Mouse (Mus musculus): ENCODE measurements around the gene Prc1. TPM values are rescaled to one million over a fixed set of nuclear protein-coding genes. Genes with fewer than 3 reads are reported as not detected.
A peak's percentile ranks its signal among the peaks of the same experiment; 100 is the strongest.

The Prc1 gene
- polyA plus RNA-seq, 1 experiment from 2014 or later: 263 TPM

DNA sequence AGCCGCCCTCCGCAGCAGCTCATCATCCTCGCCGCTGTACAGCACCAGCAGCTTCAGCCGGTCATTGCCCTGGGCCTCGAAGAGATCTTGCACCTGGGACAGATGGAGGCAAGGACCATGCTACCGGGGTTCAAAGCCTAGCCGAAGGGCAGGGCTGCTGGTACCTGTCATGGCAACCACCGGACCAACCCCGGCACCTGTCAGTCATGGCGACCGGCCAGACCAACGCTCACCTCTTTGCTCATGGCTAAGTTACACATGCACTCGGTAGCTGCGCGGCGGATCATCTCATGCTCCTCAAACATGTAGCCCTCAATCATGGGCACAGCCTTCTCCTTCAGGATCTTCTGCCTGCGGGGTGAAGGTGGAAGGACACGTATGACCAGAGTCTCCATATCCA lies 31.8 kb downstream of the Prc1 start:
- Histone ChIP-seq H3K4me3 (ENCODE audit: low read depth, low read length) (no peak overlapping the region), H3K4me1 (replicated peaks; ENCODE audit: control insufficient read depth, insufficient read depth, low read length) (0 out of 2 replicates have a peak, but pooled peaks cover 5% of the 10 kb centered on the region), H3K27me3 (ENCODE audit: control insufficient read depth, insufficient read depth, low read length) (no peaks in the 10 kb centered on the region), H3K9ac (ENCODE audit: low read length) (no peak overlapping the region), H3K9me3 (ENCODE audit: control insufficient read depth, low read length) (no peaks in the 10 kb centered on the region), H3K36me3 (ENCODE audit: control insufficient read depth, insufficient read depth, low read length) (peaks cover 11% of the 10 kb centered on the region; the same call in 1 of the 2 replicates), H3K27ac (ENCODE audit: low read depth, low read length) (no peak overlapping the region), H3K4me2 (ENCODE audit: low read depth, low read length, severe bottlenecking) (no peak overlapping the region)
- WGBS: 96% methylated on average over 19 of the region's 19 CpGs
- DNase-seq (ENCODE audit: low spot score): no peak
- ATAC-seq (replicated peaks; ENCODE audit: low FRiP score): no peak

DNA sequence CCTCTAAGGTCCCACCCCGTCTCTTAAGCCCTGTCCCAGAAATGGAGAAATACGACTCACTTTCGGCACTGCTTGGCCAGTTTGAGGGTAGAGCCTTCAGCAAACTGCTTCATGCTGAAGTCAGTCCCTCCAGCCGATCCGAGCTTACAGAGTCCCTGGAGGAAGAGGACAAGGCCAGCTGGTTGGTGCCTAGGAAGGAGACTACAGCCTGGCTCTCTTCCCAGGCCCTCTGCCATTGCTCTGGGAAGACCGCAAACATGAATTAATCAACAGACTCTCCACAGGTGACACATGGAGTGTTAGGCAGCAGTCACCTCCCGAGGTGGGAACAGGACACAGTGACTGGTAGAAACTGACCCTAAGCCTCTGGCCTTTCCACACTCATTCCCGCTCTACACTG lies 36.0 kb downstream of the Prc1 start:
- ATAC-seq (replicated peaks; ENCODE audit: low FRiP score): no peak
- Histone ChIP-seq H3K9ac (ENCODE audit: low read length) (no peak overlapping the region), H3K36me3 (ENCODE audit: control insufficient read depth, insufficient read depth, low read length) (peaks cover 34% of the 10 kb centered on the region), H3K4me3 (ENCODE audit: low read depth, low read length) (no peak overlapping the region), H3K4me2 (ENCODE audit: low read depth, low read length, severe bottlenecking) (no peak overlapping the region), H3K9me3 (ENCODE audit: control insufficient read depth, low read length) (peaks cover 2% of the 10 kb centered on the region; the same call in 1 of the 2 replicates), H3K27me3 (ENCODE audit: control insufficient read depth, insufficient read depth, low read length) (no peaks in the 10 kb centered on the region), H3K27ac (ENCODE audit: low read depth, low read length) (no peak overlapping the region), H3K4me1 (replicated peaks; ENCODE audit: control insufficient read depth, insufficient read depth, low read length) (no peaks in the 10 kb centered on the region)
- WGBS: 90% methylated on average over 8 of the region's 8 CpGs
- no peak for DNase-seq (ENCODE audit: low spot score)

- Histone ChIP-seq H3K36me3 (ENCODE audit: control insufficient read depth, insufficient read depth, low read length) (peaks cover 33% of the 10 kb centered on the region), H3K4me3 (ENCODE audit: low read depth, low read length) (no peak overlapping the region), H3K9me3 (ENCODE audit: control insufficient read depth, low read length) (peaks cover 2% of the 10 kb centered on the region; the same call in 1 of the 2 replicates), H3K9ac (ENCODE audit: low read length) (no peak overlapping the region), H3K27me3 (ENCODE audit: control insufficient read depth, insufficient read depth, low read length) (no peaks in the 10 kb centered on the region), H3K4me1 (replicated peaks; ENCODE audit: control insufficient read depth, insufficient read depth, low read length) (no peaks in the 10 kb centered on the region), H3K4me2 (ENCODE audit: low read depth, low read length, severe bottlenecking) (no peak overlapping the region), H3K27ac (ENCODE audit: low read depth, low read length) (no peak overlapping the region)
- WGBS: 96% methylated on average over 19 of the region's 19 CpGs
- ATAC-seq (replicated peaks; ENCODE audit: low FRiP score) (no peak), DNase-seq (ENCODE audit: low spot score) (no peak)
Observed at GRCm38 (mm10) chr7:80331433-80331832, 37.2 kb downstream of the Prc1 start.

DNA sequence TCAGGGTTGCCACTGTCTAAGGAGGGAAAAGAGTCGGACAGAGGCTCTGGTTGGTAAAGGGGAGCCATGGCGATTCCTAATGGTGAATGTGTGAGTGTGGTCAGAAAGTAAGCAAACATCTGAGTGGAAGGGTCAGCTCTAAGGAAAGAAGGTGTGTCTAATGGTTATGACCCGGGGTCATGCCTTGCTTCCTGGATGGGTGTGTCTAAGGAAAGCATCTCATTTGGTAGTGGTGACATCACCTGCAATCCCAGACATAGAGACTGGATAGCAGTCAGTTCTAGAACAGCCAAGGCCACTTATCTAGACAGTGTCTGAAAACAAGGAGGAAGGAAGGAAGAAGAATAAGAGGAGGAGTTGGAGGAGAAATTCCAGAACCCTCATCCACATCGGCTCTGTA lies 40.6 kb downstream of the Prc1 start:
- Histone ChIP-seq H3K4me2 (ENCODE audit: low read depth, low read length, severe bottlenecking) (no peak overlapping the region), H3K27me3 (ENCODE audit: control insufficient read depth, insufficient read depth, low read length) (no peaks in the 10 kb centered on the region), H3K4me1 (replicated peaks; ENCODE audit: control insufficient read depth, insufficient read depth, low read length) (peaks cover 8% of the 10 kb centered on the region), H3K27ac (ENCODE audit: low read depth, low read length) (no peak overlapping the region), H3K4me3 (ENCODE audit: low read depth, low read length) (no peak overlapping the region), H3K9me3 (ENCODE audit: control insufficient read depth, low read length) (peaks cover 2% of the 10 kb centered on the region; the same call in 1 of the 2 replicates), H3K9ac (ENCODE audit: low read length) (no peak overlapping the region), H3K36me3 (ENCODE audit: control insufficient read depth, insufficient read depth, low read length) (peaks cover 28% of the 10 kb centered on the region)
- no peak for DNase-seq (ENCODE audit: low spot score)
- 92% methylated on average over 4 of the region's 4 CpGs for WGBS
- ATAC-seq (replicated peaks; ENCODE audit: low FRiP score): no peak

GRCm38 (mm10) chr7:80336932-80337331 lies 42.7 kb downstream of the Prc1 start:
- Histone ChIP-seq H3K9ac (ENCODE audit: low read length) (no peak overlapping the region), H3K4me3 (ENCODE audit: low read depth, low read length) (no peak overlapping the region), H3K36me3 (ENCODE audit: control insufficient read depth, insufficient read depth, low read length) (peaks cover 24% of the 10 kb centered on the region), H3K27me3 (ENCODE audit: control insufficient read depth, insufficient read depth, low read length) (no peaks in the 10 kb centered on the region), H3K27ac (ENCODE audit: low read depth, low read length) (no peak overlapping the region), H3K4me2 (ENCODE audit: low read depth, low read length, severe bottlenecking) (no peak overlapping the region), H3K4me1 (replicated peaks; ENCODE audit: control insufficient read depth, insufficient read depth, low read length) (peaks cover 11% of the 10 kb centered on the region), H3K9me3 (ENCODE audit: control insufficient read depth, low read length) (peaks cover 2% of the 10 kb centered on the region; the same call in 1 of the 2 replicates)
- no peak for DNase-seq (ENCODE audit: low spot score)
- no peak for ATAC-seq (replicated peaks; ENCODE audit: low FRiP score)
- 86% methylated on average over 3 of the region's 3 CpGs for WGBS

- ATAC-seq (replicated peaks; ENCODE audit: low FRiP score) (no peak), DNase-seq (ENCODE audit: low spot score) (peak; percentile 69)
- H3K4me3 ChIP-seq (ENCODE audit: low read depth, low read length): peak overlapping the region; percentile 59
- peaks cover 18% of the 10 kb centered on the region for H3K4me1 ChIP-seq (replicated peaks; ENCODE audit: control insufficient read depth, insufficient read depth, low read length)
- no peak overlapping the region for H3K27ac ChIP-seq (ENCODE audit: low read depth, low read length)
- H3K9me3 ChIP-seq (ENCODE audit: control insufficient read depth, low read length): no peaks in the 10 kb centered on the region
- 11% methylated on average over 17 of the region's 17 CpGs for WGBS
- H3K4me2 ChIP-seq (ENCODE audit: low read depth, low read length, severe bottlenecking): peak overlapping the region; percentile 84
- peak overlapping the region; percentile 68 for H3K9ac ChIP-seq (ENCODE audit: low read length)
- peaks cover 6% of the 10 kb centered on the region; the same call in 1 of the 2 replicates for H3K36me3 ChIP-seq (ENCODE audit: control insufficient read depth, insufficient read depth, low read length)
- no peaks in the 10 kb centered on the region for H3K27me3 ChIP-seq (ENCODE audit: control insufficient read depth, insufficient read depth, low read length)
Observed at GRCm38 (mm10) chr7:80339371-80339770, 45.1 kb downstream of the Prc1 start.

GRCm38 (mm10) chr7:80339793-80340628 lies 45.8 kb downstream of the Prc1 start:
- Histone ChIP-seq H3K27me3 (ENCODE audit: control insufficient read depth, insufficient read depth, low read length) (no peaks in the 10 kb centered on the region), H3K36me3 (ENCODE audit: control insufficient read depth, insufficient read depth, low read length) (peaks cover 6% of the 10 kb centered on the region; the same call in 1 of the 2 replicates), H3K9me3 (ENCODE audit: control insufficient read depth, low read length) (no peaks in the 10 kb centered on the region), H3K9ac (ENCODE audit: low read length) (peak overlapping the region; percentile 68), H3K27ac (ENCODE audit: low read depth, low read length) (no peak overlapping the region), H3K4me1 (replicated peaks; ENCODE audit: control insufficient read depth, insufficient read depth, low read length) (peaks cover 18% of the 10 kb centered on the region), H3K4me2 (ENCODE audit: low read depth, low read length, severe bottlenecking) (peak overlapping the region; percentile 84), H3K4me3 (ENCODE audit: low read depth, low read length) (peak overlapping the region; percentile 59)
- DNase-seq (ENCODE audit: low spot score) (peak; percentile 99), ATAC-seq (replicated peaks; ENCODE audit: low FRiP score) (peak; percentile 97)
- under 1% methylated on average over 45 of the region's 45 CpGs for WGBS

- Histone ChIP-seq H3K9ac (ENCODE audit: low read length) (peak within 1 kb of the TSS; percentile 48), H3K27ac (ENCODE audit: low read depth, low read length) (no peak within 1 kb of the TSS), H3K4me3 (ENCODE audit: low read depth, low read length) (peak within 1 kb of the TSS; percentile 59), H3K9me3 (ENCODE audit: control insufficient read depth, low read length) (no peaks in the 10 kb centered on the region), H3K27me3 (ENCODE audit: control insufficient read depth, insufficient read depth, low read length) (no peaks in the 10 kb centered on the region), H3K36me3 (ENCODE audit: control insufficient read depth, insufficient read depth, low read length) (no peaks in the 10 kb centered on the region; the same call in 1 of the 2 replicates), H3K4me1 (replicated peaks; ENCODE audit: control insufficient read depth, insufficient read depth, low read length) (peaks cover 18% of the 10 kb centered on the region), H3K4me2 (ENCODE audit: low read depth, low read length, severe bottlenecking) (peak within 1 kb of the TSS; percentile 84)
- ATAC-seq (replicated peaks; ENCODE audit: low FRiP score): peak; percentile 60
- 2% methylated on average over 11 of the region's 11 CpGs for WGBS
- DNase-seq (ENCODE audit: low spot score): peak; percentile 84
Observed at GRCm38 (mm10) chr7:80340793-80341192, 46.5 kb downstream of the Prc1 start, which contains the start of gene Unc45a. Unc45a (minus strand) TSS chr7:80341005.

Data from forebrain, embryonic 11.5 days (tissue).